Mouse (Mus musculus) kidney, adult 8-10 months (tissue): Measurements from ENCODE around the gene Cmss1.

ENCODE experiments used
- DNase-seq, 2 experiments: peaks; one replicate each; pipeline ENCODE4 v3.0.0; 2022

Gene Cmss1

DNA sequence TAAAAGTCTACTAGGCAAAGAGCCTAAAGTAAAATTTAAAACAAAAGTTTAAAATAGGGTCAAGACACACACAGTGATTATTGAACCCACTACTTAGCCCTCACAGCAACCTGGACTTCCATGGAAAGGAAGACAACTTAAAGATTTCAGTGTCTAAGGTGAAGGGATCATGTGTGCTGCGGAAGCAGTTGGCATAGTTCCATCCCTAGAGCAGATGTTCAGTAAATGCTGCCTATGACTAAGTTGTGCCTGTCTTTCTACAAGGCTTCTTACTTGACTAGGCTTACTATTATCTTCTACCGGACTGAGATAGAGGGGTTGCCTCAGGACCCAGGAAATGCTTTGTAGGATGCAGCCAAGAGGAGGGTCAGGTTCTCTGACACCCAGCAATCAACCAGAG lies 50.4 kb downstream of the Cmss1 start:
- no peak for DNase-seq

DNA sequence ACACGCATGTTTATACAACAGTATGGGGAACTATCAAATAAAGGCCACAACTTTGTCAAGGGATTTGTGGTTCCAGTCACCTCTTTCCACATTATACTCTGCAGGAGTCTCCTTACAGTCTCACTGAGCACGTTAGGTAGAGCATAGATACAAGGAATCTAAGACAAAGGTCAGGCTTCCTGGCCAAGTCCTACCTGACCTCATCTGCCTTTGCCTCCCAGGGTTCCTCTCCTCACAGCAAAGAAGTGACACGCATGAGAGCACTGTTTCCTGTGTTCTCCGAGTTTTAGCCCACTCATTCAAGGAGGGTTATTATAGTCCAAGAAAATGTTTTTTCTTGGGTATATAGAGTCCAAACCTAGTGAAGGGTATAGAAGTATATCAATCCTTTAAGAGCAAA lies 51.0 kb downstream of the Cmss1 start:
- DNase-seq = peak; percentile 37 to 50

DNA sequence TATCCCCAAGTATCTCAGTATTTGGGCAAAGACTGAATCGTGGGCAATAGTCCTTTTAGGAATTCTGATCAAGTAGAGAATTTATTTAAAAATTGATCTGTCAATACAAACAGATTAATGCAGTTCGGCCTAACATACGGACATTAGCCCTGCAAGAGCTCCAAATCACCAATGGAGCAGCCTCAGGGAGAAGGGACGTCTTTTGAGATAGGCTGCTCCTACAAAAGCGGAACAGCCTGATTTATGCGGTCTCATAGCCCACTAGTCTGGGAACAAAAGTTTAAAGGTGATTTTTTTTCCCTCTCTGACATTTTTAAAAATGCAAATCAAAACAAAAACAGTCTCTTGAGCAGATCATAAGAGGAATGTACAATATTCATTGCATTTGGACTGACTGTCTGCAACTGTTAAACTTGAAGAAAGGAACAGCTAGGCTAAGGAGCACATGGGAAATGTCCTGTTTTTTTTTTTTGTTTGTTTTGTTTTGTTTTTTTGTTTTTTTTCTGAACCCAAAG lies 51.7 kb downstream of the Cmss1 start:
- DNase-seq = peak in 1 of 2 experiments; percentile 22

DNA sequence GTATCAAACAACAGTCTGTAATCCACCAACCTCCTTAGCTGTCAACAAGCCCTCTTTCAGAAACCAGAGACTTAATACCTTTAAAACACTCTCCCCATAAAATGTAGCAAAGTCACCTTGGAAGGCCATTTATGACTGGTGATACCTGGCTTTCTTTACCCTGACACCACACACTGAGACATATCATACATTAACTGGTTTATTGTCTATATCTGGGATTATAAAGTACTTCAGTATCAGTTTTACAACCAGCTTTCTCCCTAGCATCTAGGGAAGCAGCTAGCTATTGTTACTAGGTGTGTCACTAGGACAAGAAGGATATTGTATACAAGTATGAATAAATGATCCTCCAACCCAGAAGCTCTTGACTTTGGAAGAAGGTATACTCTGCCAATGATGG lies 53.4 kb downstream of the Cmss1 start:
- no peak for DNase-seq

DNA sequence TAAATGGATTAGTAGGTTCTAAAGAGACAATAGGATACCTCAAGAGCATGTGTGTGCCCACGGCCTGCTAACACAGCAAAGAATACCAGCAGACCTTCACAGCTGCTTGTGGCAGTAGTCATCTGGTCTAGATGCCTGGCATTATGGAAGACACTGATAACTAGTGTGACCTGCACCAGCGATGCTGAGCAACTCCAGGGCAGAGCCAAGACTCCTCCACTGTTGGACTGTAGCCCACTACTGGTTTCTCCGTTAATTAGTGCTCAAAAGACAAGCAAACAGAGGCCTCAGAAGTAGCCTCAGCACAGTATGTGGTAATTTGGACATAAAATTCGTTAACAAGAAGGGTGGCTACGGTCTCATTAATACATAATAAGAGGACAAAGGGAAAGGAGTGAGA lies 54.0 kb downstream of the Cmss1 start:
- no peak for DNase-seq

DNA sequence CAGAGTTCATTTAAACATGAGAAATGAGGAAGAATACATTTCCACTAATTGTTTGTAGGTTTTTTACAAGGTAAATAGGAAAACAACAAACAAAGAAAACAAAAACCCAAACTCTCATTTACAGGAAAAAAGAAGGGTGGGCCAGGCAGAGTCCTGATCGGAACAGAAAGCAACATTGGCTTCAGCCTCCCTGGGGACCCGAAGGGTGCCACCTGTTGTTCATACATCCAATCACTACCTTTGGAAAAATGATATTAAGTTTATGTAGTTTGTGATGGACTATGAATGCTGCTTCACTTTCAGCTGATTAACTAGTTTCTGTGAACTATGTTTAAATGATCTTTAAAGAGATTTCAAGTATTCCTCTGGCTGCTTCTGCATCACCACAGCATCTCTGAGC lies 55.0 kb downstream of the Cmss1 start:
- no peak for DNase-seq

DNA sequence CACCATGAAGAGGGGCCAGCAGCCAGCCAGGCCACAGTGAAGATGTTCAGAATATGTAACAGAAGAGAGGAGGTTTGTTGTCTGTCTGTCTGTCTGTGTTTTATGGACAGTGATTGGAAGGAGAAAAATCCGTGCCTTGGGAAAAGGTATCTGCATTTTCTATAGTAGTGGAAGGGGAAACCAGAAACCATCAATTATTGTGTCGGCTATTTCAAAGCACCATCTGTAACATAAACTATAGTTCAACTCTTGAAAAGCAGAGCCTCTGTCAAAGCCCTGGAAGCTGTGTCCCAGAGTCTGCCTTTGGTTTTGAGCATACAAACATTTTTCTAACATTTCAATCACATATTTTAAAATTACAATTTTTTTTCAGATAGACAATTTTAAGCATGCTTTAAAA lies 55.8 kb downstream of the Cmss1 start:
- no peak for DNase-seq

DNA sequence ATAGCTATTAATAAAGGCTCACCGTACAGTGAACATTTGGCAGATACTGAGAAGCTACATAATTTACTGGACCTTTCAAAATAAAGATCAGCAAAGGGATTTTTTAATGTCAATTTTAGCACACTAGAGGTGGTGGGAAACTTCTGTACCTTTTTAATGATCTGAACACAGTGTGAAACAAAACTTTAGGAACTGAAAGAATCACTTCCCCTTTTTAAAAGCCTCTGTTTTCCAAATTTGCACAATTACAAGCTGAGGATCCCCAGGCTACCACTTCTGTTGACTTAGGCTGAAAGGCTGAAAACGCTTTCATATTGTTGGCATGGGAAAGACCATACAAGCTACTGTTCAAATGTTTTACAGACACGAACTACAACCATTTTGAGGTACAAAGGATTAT lies 56.6 kb downstream of the Cmss1 start:
- no peak for DNase-seq

DNA sequence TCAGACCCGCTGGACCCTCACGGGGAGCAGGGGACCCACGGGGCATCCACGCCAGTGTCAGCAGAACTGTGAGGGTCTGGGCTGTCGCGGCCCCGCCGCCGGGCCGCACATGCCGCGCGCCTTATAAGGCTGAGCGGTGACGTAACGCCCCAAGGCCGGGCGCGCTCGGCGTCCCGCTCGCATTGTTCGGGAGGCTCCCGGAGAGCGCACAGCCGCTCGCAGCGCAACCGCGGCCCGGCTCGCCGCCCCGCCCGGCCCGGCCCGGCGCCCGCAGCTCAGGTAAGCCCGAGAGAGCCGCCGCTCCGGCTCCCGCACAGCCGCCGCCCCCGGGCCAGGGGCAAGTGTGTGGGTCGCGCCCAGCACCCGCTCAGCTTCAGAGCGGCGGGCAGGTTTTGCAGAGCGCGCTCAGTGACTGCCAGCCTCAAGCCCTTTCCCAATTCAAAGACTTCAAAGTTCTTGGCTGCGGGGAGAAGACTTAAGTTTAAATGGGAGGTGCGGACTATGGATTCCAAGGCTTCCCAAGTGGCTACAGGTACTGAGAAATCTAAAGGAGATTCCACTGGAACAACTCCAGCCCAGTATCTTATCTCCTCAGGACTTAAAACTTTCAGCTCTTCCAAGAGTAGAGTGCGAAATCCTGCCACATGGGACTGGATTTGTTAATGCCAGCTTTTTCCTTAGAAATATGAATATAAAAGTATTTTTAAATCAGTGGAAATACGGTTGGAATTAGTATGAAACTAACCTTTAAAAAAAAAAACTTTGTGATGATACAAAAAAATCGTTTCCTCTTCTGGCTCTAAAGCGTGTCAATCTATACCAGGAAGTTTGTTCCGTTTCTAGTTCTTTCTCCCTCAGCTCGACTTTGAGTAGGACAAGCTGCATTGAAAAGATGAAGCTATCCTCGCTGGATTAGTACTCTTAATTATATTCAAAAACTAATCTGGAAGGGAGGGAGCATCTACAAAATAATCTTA lies 57.3 kb downstream of the Cmss1 start:
- DNase-seq = peak; percentile 53 to 67

DNA sequence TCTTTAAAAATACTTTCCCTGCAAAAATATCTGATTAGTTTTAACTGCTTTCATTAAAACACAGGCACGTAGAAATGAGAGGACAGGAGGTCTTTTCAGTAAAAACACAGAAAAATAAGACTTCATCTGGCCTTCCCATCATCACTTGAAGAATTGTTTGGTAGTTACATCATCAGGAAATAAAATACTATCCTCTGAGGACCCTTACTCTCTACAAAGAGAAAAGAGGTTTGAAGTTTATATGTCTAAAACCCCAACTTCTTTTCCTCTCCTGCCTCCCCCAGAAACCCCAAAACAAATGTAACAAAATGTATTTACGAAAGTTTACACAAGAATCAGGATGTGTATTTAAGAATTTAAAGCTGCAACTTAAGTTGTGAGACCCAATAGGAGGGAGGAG lies 58.1 kb downstream of the Cmss1 start:
- no peak for DNase-seq

DNA sequence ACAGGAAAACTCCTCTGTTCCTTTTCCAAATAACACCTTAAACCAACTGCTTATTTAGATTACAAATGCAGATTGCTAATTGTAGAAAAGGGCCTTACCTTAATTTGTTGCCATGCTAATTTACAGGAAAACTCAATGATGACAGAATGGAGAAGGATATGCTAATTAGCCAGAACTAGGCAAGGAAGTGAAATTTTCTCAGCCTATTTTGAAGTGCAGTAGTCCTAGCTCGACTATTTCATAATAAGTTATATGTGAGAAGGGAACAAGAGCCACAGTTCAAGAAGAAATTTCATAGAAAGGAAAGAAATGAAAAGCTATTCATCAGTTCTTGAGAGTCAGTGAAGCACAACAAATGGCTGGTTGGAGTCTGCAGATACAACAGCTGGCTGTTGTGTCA lies 60.3 kb downstream of the Cmss1 start:
- no peak for DNase-seq

DNA sequence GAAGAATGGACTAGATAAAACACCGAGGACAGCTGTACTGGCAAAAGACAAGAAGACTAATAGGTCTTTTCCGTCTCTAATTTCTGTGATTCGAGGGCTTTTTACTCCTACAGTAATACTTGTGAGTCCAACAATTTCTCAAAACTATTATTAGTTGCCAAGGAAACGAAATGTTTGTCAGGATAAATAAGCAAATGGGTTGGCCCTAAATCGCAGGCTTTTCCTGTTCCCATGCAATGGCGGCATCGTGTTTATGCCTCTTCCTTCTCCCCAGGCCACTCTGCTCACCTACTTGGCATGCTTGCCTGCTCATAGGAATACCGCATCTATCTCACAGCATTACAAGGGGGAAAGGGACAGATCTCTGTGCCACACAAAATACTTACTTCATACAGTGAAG lies 62.2 kb downstream of the Cmss1 start:
- DNase-seq = no peak

DNA sequence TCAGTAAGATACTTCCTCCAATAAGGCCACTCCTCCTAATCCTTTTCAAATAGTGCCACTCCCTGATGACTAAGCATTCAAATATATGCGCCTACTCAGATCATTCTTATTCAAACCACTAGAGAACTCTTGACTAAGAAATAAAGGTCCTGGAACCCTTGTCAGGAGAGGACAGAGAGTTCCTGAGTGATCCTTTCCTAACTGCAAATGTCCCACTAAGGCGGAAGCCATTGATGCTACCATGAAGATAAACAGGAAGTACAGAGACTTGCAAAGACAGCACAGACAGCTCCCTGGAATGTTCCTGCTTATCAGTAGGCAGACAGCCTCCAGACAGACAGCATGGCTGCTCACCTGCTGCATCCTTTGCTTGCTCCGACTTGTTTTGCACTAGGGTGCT lies 63.4 kb downstream of the Cmss1 start:
- no peak for DNase-seq

DNA sequence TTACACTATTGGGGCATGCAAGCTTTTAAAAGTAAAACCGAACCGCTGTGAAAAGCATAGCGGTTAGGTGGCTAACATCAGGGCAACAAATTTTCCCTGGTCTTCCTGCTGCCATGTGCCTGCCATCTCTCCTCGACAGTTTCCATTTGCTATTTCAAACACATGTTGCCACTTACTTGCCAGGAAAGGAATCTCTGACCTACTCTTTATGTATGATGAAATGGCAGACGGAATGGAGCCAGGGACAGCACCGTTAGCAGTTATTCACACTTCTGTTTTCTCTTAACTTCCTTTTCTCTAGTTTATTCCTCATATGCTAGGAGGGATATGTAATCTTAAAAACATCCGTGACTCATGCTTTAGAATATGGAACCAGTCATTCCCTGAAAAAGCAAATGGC lies 70.2 kb downstream of the Cmss1 start:
- DNase-seq = no peak

DNA sequence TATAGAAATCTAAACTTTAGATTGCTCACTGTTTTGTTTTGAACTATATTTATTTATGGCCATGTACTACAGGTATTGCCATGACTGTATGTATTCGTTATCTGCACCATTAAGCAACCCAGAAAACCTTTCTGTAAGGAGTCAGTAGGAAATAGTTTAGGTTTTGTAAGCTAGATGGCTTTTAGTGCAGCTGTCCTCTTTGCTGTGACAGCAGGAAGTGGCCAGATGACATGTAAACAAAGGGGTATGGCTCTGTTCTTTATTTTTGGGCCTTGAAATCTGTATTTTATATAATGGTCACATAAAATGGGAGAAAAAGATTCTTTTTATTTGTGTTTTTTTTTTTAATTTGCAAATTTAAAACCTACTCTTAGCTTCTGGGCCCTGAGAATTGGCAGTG lies 71.9 kb downstream of the Cmss1 start:
- no peak for DNase-seq

DNA sequence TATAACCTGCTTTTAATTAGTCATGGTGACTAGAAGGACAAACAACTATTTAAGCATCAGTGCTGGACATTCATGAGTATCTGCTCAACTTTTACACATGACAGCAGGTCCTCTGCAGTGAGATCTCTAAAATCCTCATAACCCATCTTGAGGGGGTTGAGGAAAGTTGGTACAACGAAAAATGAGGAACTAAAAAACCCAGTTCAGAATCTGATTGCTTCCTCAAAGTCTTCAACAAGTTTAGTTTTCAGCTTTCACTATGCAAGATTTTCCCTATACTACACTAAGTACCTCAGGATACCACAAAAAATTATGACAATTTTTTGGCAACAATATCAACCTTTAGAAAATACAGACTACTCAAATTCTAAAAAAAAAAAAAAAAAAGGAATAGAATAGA lies 72.3 kb downstream of the Cmss1 start:
- DNase-seq = no peak

DNA sequence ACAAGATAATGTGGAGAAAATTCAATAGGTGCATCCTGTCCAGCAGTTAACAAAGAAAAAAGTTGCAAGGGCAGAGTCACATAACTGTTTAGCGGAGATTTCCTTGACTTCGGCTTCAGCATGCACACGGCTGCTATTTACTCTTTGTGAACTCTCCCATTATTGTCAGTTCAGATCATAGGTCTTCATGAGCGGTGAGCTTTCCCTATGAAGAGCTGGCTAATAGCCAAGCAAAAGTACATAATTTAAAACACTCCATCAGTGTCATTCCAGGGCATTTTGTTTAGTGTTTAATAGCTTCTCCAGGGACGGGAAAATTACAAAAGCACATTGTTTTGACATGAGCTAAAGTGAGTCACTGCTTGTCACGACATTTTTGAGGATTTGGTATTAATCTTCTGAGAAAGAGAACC lies 74.6 kb downstream of the Cmss1 start:
- DNase-seq = no peak

DNA sequence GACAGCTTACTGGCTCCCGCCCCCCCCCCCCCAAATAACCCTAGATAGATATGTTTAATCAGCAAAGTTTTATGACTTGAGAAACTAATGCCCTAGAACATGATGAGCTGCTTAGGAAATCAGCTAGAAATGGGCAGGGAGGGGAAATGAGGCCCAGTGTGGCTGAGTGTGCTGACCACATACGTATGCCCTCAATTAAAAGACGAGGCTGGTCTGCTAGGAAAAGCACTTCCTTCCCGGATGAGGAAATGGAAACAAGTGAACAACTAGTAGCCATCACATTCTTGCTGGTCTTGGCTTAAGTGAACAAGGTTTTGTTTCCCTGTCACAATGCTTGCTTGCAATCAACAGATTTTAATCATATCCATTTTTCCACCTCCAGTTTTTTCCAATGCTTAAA lies 76.1 kb downstream of the Cmss1 start:
- no peak for DNase-seq

DNA sequence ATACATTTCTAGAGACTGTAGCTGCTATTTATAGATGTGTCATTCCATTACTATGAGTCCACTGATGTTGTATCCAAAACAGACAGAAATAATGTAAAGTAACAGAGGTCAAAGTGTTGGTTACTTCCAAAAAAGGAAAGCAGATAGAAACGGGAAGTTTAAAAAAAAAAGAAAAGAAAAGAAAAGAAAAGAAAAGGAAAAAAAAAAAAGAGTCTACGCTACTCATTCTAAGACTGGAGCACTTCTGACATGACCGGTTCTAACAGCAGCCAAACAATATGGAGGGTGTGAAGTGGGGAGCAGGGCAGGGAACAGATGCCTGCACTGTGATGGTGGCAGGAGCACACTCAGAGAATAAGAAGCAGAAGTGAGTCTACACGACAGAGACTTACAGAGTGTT lies 78.2 kb downstream of the Cmss1 start:
- DNase-seq = no peak

DNA sequence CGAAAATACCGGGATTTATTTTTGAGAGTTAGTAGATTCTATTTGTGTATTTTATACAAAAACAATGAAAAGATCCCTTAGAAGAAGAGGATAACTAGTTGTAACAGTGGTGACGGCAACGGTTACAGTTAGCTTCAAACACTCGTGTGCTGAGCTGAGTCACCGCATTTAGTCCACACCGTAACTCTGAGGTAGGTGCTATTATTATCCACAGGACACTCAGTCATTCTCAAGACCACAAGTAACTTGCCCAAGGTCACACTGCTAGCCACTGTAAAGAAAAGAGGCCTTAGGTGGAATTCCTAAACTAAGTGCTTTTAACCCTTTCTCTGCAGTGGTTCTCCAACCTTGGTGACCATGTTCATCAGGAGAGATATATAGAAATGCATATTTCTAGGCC lies 79.8 kb downstream of the Cmss1 start:
- DNase-seq = no peak

DNA sequence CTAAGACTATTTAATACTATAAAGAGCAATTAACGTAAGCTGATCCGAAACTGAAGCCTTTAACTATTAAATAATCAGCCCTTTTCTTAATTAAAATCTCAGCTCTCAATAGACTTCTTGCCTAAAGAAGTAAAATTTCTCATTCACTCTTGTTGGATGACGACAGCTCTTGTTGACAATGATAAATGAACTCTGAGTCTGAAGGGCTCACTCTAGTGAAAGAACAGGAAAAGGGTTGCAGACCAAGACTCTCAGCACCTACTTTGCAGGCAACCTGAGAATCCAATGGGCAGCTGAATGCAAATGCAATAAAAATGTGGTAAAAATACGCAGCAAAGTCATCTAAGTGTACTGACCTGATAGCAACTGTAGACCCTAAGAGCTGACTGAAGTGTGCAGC lies 81.2 kb downstream of the Cmss1 start:
- no peak for DNase-seq

DNA sequence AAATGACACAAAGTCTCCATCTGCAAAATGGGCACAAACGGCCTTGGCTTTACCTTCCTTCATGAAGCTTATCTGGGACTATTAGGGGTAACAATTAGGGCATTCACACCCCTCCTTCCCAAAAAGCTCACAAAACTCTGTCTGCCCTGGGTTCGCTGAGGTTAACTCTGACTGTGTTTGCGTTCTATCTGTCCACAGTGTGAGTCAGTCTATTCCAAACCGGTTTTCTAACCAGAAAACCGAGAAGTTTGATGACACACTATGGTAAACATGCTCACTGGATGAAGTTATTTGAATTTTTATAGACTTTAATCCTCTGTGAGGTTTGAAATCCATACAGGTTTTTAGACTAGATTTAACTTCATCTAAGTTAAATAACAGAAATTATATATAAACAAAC lies 81.6 kb downstream of the Cmss1 start:
- DNase-seq = no peak

DNA sequence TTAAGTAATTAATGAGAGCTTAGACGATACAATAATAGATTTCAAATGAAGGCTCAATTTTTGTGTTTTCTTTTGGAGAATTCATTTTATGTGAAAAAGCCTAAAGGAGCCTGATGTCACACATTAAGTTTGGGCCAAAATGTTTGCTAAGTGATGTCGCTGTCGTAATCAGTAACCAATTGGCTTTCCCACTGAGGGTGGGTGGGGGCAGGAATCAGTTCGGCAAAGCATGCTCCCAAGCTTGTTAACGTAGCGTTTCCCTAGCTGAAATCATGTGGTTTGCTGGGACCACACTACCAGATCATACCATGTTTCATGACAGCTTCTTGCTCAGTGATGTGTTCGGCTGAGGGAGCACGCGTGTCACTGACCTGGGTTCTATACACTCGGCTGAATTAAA lies 91.0 kb downstream of the Cmss1 start:
- DNase-seq = no peak

DNA sequence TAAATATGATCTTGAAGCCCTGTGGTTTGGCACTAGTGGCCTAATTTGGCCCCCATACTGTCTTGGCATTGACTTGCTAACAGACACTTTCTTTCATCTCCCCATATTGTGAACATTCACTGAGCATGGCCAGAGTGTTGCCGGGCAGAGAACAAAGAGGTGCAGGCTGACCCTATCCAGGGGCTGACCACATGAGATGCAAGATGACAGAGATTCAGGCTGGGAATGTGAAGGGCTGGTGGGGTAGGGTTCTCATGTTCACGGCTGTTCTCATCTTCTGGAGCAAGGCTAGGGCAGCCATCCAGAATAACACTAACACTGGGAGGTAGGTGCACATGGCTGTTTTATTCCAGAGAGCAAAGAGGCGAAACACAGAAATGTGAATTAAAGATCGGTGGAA lies 92.3 kb downstream of the Cmss1 start:
- DNase-seq = no peak

DNA sequence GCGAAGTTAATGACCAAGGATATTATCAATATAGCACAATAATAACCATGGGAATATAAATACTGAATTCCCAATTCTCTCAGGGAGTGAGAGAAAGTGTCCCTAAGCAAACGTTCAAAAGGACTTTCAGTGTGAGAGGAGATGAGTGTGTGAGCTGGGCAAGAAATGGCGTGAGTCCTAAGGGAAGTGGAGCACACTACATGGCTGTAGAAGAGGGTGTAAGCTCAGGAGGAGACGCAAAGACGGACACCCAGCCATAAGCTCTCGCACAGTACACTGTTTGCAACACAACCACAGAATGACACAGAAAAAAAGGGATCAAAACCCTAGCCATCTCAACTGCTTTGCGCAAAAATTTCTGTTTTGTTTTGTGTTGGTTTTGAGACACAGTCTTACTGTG lies 93.1 kb downstream of the Cmss1 start:
- no peak for DNase-seq
